Mouse (Mus musculus) retina, embryonic 14.5 days (tissue): ENCODE measurements around the gene Pzp.

Experiments
- DNase-seq: peaks from one replicate; pipeline ENCODE4 v3.0.0-alpha.2; 2015; ENCODE audit warnings: low spot score

Pzp gene

GRCm38 (mm10) chr6:128479463-128480454, 46.8 kb downstream of the Pzp start:
- DNase-seq = peak; percentile 96

GRCm38 (mm10) chr6:128477495-128477894, 49.0 kb downstream of the Pzp start:
- DNase-seq = no peak

GRCm38 (mm10) chr6:128474112-128474511, 52.4 kb downstream of the Pzp start:
- DNase-seq = no peak

- peak; percentile 45 for DNase-seq
Observed at GRCm38 (mm10) chr6:128469451-128469850, 57.1 kb downstream of the Pzp start.

GRCm38 (mm10) chr6:128467298-128467697, 59.2 kb downstream of the Pzp start:
- no peak for DNase-seq

- DNase-seq = peak; percentile 22
Observed at GRCm38 (mm10) chr6:128466563-128466962, 60.0 kb downstream of the Pzp start.

GRCm38 (mm10) chr6:128466043-128466442, 60.5 kb downstream of the Pzp start:
- peak; percentile 47 for DNase-seq

GRCm38 (mm10) chr6:128464996-128465395, 61.5 kb downstream of the Pzp start:
- no peak for DNase-seq

- no peak for DNase-seq
Observed at GRCm38 (mm10) chr6:128461606-128462005, 64.9 kb downstream of the Pzp start.

GRCm38 (mm10) chr6:128460729-128461503, 65.6 kb downstream of the Pzp start:
- DNase-seq = no peak

GRCm38 (mm10) chr6:128460321-128460720, 66.2 kb downstream of the Pzp start:
- peak; percentile 18 for DNase-seq

- DNase-seq = no peak
Observed at GRCm38 (mm10) chr6:128457186-128457585, 69.3 kb downstream of the Pzp start.

GRCm38 (mm10) chr6:128455835-128456605, 70.5 kb downstream of the Pzp start:
- DNase-seq = no peak

GRCm38 (mm10) chr6:128447063-128447462, 79.5 kb downstream of the Pzp start:
- no peak for DNase-seq

GRCm38 (mm10) chr6:128445761-128446535, 80.6 kb downstream of the Pzp start:
- peak; percentile 81 for DNase-seq

- DNase-seq = no peak
Observed at GRCm38 (mm10) chr6:128440238-128440637, 86.3 kb downstream of the Pzp start.

GRCm38 (mm10) chr6:128438871-128439341, 87.6 kb downstream of the Pzp start:
- DNase-seq = no peak

- DNase-seq = peak; percentile 92
Observed at GRCm38 (mm10) chr6:128438317-128438870, 88.1 kb downstream of the Pzp start, which contains the start of gene Fkbp4. Gene Fkbp4 (minus strand): TSS chr6:128438677.

GRCm38 (mm10) chr6:128437731-128438316, 88.7 kb downstream of the Pzp start:
- peak; percentile 73 for DNase-seq

- no peak for DNase-seq
Observed at GRCm38 (mm10) chr6:128437288-128437687, 89.2 kb downstream of the Pzp start.
